Mouse (Mus musculus) monocyte, adult 5-6 weeks (primary cell): ENCODE results near the gene Hsp90b1. TPM values are rescaled to one million over a fixed set of nuclear protein-coding genes. Genes with fewer than 3 reads are reported as not detected.

ENCODE experiments used
- ATAC-seq: fragments of 153-309, 156-312 bp; replicated peaks from 2 replicates; pipeline ENCODE4 v1.8.0; 2017; ENCODE audit warnings: mild to moderate bottlenecking; ENCODE audit not compliant: low TSS enrichment, insufficient number of reproducible peaks, severe bottlenecking, poor library complexity, low FRiP score
- total RNA-seq: library from RNA; stranded (forward); fragments of 200-1000, 200-491, 200-594 nt; gene quantifications from 3 replicates; pipeline ENCODE4 v1.2.3, GENCODE M21; 2017

The Hsp90b1 gene
- total RNA-seq, result 803 to 969 TPM (median 962 TPM) in 3 replicates

GRCm38 (mm10) chr10:86705318-86705921, at the start of gene Hsp90b1, which contains the start of gene Ttc41:
TSS of gene Hsp90b1 (minus strand) at chr10:86705509.
TSS of gene Ttc41 (plus strand) at chr10:86705811.
- ATAC-seq, result peak; percentile 84

GRCm38 (mm10) chr10:86744306-86744705, 39.0 kb upstream of the Hsp90b1 start:
- ATAC-seq, result no peak

GRCm38 (mm10) chr10:86742918-86743317, 37.6 kb upstream of the Hsp90b1 start:
- no peak for ATAC-seq

- ATAC-seq, result no peak
Observed at GRCm38 (mm10) chr10:86735036-86735435, 29.7 kb upstream of the Hsp90b1 start.

- ATAC-seq, result no peak
Observed at GRCm38 (mm10) chr10:86731500-86731863, 26.2 kb upstream of the Hsp90b1 start.

- peak; percentile 46; the same call in 1 of the 2 replicates for ATAC-seq
Observed at GRCm38 (mm10) chr10:86730823-86731499, 25.7 kb upstream of the Hsp90b1 start.

- ATAC-seq, result no peak
Observed at GRCm38 (mm10) chr10:86728176-86728575, 22.9 kb upstream of the Hsp90b1 start.

GRCm38 (mm10) chr10:86727548-86727980, 22.3 kb upstream of the Hsp90b1 start:
- peak; percentile 74 for ATAC-seq

- ATAC-seq, result no peak
Observed at GRCm38 (mm10) chr10:86712156-86712555, 6.8 kb upstream of the Hsp90b1 start.

GRCm38 (mm10) chr10:86707134-86707533, 1.8 kb upstream of the Hsp90b1 start:
- ATAC-seq, result no peak

- peak; percentile 74 for ATAC-seq
Observed at GRCm38 (mm10) chr10:86705922-86706752, 828 bp upstream of the Hsp90b1 start.

GRCm38 (mm10) chr10:86704589-86705191, 619 bp downstream of the Hsp90b1 start:
- peak; percentile 24 for ATAC-seq

- no peak for ATAC-seq
Observed at GRCm38 (mm10) chr10:86704141-86704540, 1.2 kb downstream of the Hsp90b1 start.

GRCm38 (mm10) chr10:86703375-86703774, 1.9 kb downstream of the Hsp90b1 start:
- no peak for ATAC-seq

GRCm38 (mm10) chr10:86702312-86702920, 2.9 kb downstream of the Hsp90b1 start:
- no peak for ATAC-seq

GRCm38 (mm10) chr10:86700973-86701372, 4.3 kb downstream of the Hsp90b1 start:
- ATAC-seq, result no peak

- ATAC-seq, result no peak
Observed at GRCm38 (mm10) chr10:86700251-86700650, 5.1 kb downstream of the Hsp90b1 start.

- ATAC-seq, result 0 out of 2 replicates have a peak, but pooled peaks have one; percentile 23
Observed at GRCm38 (mm10) chr10:86686017-86686360, 19.3 kb downstream of the Hsp90b1 start.
